Mouse (Mus musculus) bone marrow, adult 2 months (tissue): ENCODE measurements at regions not wholly inside any gene's neighbourhood (a gene's known extent, or its start where the extent isn't known, plus 50 kb on each side); places are given as distances from the start of the nearest gene placed in this dataset.

Experiments used
- H3K27ac ChIP-seq: fragments of 200-500 bp; 2 replicates; pipeline ENCODE4 v1.5.1; 2012; ENCODE audit warnings: low read depth, mild to moderate bottlenecking, control low read depth, inconsistent platforms, low read length; ENCODE audit not compliant: control insufficient read depth, poor library complexity, insufficient read depth
- H3K4me1 ChIP-seq: fragments of 200-500 bp; 2 replicates; pipeline ENCODE4 v1.6.1; 2011; ENCODE audit warnings: low read length; ENCODE audit not compliant: control insufficient read depth, insufficient read depth
- H3K4me3 ChIP-seq: fragments of 200-500 bp; replicated peaks from 2 replicates; pipeline ENCODE3; 2011; ENCODE audit warnings: mild to moderate bottlenecking, low read depth, low read length, control low read depth; ENCODE audit not compliant: control insufficient read depth
- CTCF ChIP-seq: fragments of 200-500 bp; IDR thresholded peaks from 2 replicates; pipeline ENCODE4 v1.5.1; 2011; ENCODE audit warnings: low read length, control low read depth; ENCODE audit not compliant: control insufficient read depth, insufficient read depth
- POLR2A ChIP-seq: fragments of 200-500 bp; IDR thresholded peaks from 2 replicates; pipeline ENCODE4 v1.6.1; 2011; ENCODE audit warnings: low read depth, mild to moderate bottlenecking, control low read depth, low read length, borderline replicate concordance; ENCODE audit not compliant: control insufficient read depth
- WGBS: fragments of 180-500 bp; shearing (Covaris S2); methylation state at CpG from one replicate; pipeline ENCODE4 v1.1.7; 2018; 5-methylcytosine and 5-hydroxymethylcytosine counted together

GRCm38 (mm10) chr6:31216206-31217059, 182.1 kb upstream of the Mkln1 start:
- Histone ChIP-seq H3K4me1 (no peaks in the 10 kb centered on the region; the same call in none of the 2 replicates), H3K4me3 (peak overlapping the region; percentile 75), H3K27ac (peak overlapping the region; percentile 90)
- peak; percentile 50; the same call in 1 of the 2 replicates for TF ChIP-seq POLR2A
- TF ChIP-seq CTCF, result no peak
- under 1% methylated on average over 100 of the region's 100 CpGs for WGBS

- H3K27ac ChIP-seq, result peak overlapping the region; percentile 90
- no peaks in the 10 kb centered on the region; the same call in none of the 2 replicates for H3K4me1 ChIP-seq
- no peak for TF ChIP-seq CTCF
- TF ChIP-seq POLR2A, result no peak
- WGBS, result under 1% methylated on average over 20 of the region's 20 CpGs
- H3K4me3 ChIP-seq, result peak overlapping the region; percentile 75
Measured at GRCm38 (mm10) chr6:31217060-31217541, 181.4 kb upstream of the Mkln1 start.

- peak overlapping the region; percentile 87 for H3K27ac ChIP-seq
- no peak for TF ChIP-seq CTCF
- no peak for TF ChIP-seq POLR2A
- 0% methylated on average over 25 of the region's 25 CpGs for WGBS
- peak overlapping the region; percentile 62 for H3K4me3 ChIP-seq
- H3K4me1 ChIP-seq, result no peaks in the 10 kb centered on the region; the same call in none of the 2 replicates
Measured at GRCm38 (mm10) chr6:31217641-31218138, 180.8 kb upstream of the Mkln1 start.

- no peaks in the 10 kb centered on the region; the same call in none of the 2 replicates for H3K4me1 ChIP-seq
- H3K27ac ChIP-seq, result peak overlapping the region; percentile 87
- TF ChIP-seq CTCF (no peak), POLR2A (peak; percentile 39; the same call in 1 of the 2 replicates)
- peak overlapping the region; percentile 62 for H3K4me3 ChIP-seq
- under 1% methylated on average over 40 of the region's 40 CpGs for WGBS
Measured at GRCm38 (mm10) chr6:31218139-31218750, 180.3 kb upstream of the Mkln1 start.

- WGBS, result 28% methylated on average over 8 of the region's 8 CpGs
- TF ChIP-seq POLR2A (no peak), CTCF (no peak)
- Histone ChIP-seq H3K27ac (no peak overlapping the region), H3K4me3 (no peak overlapping the region), H3K4me1 (no peaks in the 10 kb centered on the region; the same call in none of the 2 replicates)
Measured at GRCm38 (mm10) chr6:31218880-31219279, 179.7 kb upstream of the Mkln1 start.

GRCm38 (mm10) chr6:31219736-31220135, 178.8 kb upstream of the Mkln1 start:
- TF ChIP-seq POLR2A, result no peak
- no peak for TF ChIP-seq CTCF
- Histone ChIP-seq H3K4me1 (no peaks in the 10 kb centered on the region; the same call in none of the 2 replicates), H3K4me3 (peak overlapping the region; percentile 10), H3K27ac (peak overlapping the region; percentile 6; the same call in 1 of the 2 replicates)
- 39% methylated on average over 3 of the region's 3 CpGs for WGBS

GRCm38 (mm10) chr6:31220184-31220931, 178.2 kb upstream of the Mkln1 start:
- Histone ChIP-seq H3K4me3 (peak overlapping the region; percentile 41), H3K27ac (peak overlapping the region; percentile 6; the same call in 1 of the 2 replicates), H3K4me1 (no peaks in the 10 kb centered on the region; the same call in none of the 2 replicates)
- TF ChIP-seq CTCF, result no peak
- no peak for TF ChIP-seq POLR2A
- under 1% methylated on average over 30 of the region's 30 CpGs for WGBS
